Mouse (Mus musculus) megakaryocyte, embryonic 14.5 days (primary cell): Measurements from ENCODE around the gene Olfr62. TPM values are rescaled to one million over a fixed set of nuclear protein-coding genes. Genes with fewer than 3 reads are reported as not detected.

Experiments used
- H3K27me3 ChIP-seq: replicated peaks from 2 replicates; pipeline ENCODE3; 2012; ENCODE audit warnings: inconsistent platforms
- H3K36me3 ChIP-seq: replicated peaks from 2 replicates; pipeline ENCODE3; 2012; ENCODE audit warnings: low read length, inconsistent platforms, mixed read lengths
- H3K4me1 ChIP-seq: 2 replicates; pipeline ENCODE4 v1.6.1; 2012; ENCODE audit warnings: inconsistent platforms
- H3K4me3 ChIP-seq: replicated peaks from 2 replicates; pipeline ENCODE3; 2012; ENCODE audit warnings: moderate library complexity, mild to moderate bottlenecking, inconsistent platforms
- H3K9me3 ChIP-seq: 2 replicates; pipeline ENCODE4 v1.6.1; 2012; ENCODE audit warnings: inconsistent platforms
- FLI1 ChIP-seq: IDR thresholded peaks from 2 replicates; pipeline ENCODE4 v1.6.1; 2012; ENCODE audit warnings: low read length, inconsistent platforms, mixed read lengths
- GATA1 ChIP-seq: IDR thresholded peaks from 3 replicates; pipeline ENCODE4 v1.6.1; 2012; ENCODE audit warnings: mixed read lengths, low read length, inconsistent platforms, borderline replicate concordance
- polyA plus RNA-seq: library from polyadenylated mRNA; stranded (reverse); fragments of >175 nt; gene quantifications from 2 replicates; pipeline ENCODE4 v1.2.3, GENCODE M21; 2012; ENCODE audit warnings: low replicate concordance; ENCODE audit not compliant: insufficient read depth

Olfr62 gene
- polyA plus RNA-seq: 0.08 TPM in 1 of 2 replicates, not detected in the other

DNA sequence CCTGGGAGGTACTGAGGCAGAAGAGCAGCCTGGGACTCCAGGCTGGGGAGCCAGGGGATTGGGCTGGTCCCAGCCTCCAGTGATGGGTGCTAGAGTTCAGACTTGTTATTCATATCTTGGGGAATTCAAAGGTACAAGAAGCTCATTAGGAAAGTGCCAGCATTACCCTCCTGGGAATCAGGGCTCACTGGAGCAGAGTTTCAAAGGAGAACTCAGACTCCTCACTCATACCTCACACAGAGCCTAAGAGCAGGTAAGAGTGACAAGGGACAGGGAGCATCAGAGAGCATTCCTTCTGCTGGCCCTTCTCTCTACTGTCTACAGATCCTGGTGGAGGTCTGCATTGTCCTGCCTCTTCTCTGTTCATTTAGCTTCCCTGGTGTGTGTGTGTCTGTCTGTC lies at the start of gene Olfr62:
Olfr62 (plus strand) TSS at position 301 of the 400 bp plus-strand sequence.
- Histone ChIP-seq H3K36me3 (no peaks in the 10 kb centered on the region), H3K9me3 (no peaks in the 10 kb centered on the region), H3K4me3 (no peak within 1 kb of the TSS), H3K27me3 (peaks cover 39% of the 10 kb centered on the region), H3K4me1 (no peaks in the 10 kb centered on the region)
- TF ChIP-seq FLI1: no peak
- no peak for TF ChIP-seq GATA1

DNA sequence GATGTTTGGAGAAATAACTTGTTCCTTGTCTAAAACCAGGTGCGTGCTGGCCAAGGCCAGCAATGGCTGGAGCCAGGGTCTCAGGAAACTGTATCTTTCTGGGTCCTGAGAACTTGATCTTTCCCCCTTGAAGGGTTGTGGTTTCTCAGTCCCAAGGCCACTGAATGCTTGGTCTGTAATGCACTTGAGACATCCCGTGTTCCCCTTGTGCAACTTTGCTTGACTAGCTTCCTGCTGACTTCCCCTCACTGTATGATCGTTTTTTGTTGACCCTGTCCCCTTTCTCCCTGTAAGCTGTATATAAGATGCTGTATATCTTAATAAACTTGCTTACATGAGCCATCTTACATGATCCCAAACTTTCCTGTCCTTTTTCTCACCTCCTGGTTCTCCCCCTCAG lies 48.9 kb upstream of the Olfr62 start:
- Histone ChIP-seq H3K9me3 (peaks cover 3% of the 10 kb centered on the region), H3K4me1 (peaks cover 4% of the 10 kb centered on the region; the same call in 1 of the 2 replicates), H3K4me3 (no peak overlapping the region), H3K27me3 (peaks cover 71% of the 10 kb centered on the region), H3K36me3 (no peaks in the 10 kb centered on the region)
- no peak for TF ChIP-seq GATA1
- TF ChIP-seq FLI1: no peak

DNA sequence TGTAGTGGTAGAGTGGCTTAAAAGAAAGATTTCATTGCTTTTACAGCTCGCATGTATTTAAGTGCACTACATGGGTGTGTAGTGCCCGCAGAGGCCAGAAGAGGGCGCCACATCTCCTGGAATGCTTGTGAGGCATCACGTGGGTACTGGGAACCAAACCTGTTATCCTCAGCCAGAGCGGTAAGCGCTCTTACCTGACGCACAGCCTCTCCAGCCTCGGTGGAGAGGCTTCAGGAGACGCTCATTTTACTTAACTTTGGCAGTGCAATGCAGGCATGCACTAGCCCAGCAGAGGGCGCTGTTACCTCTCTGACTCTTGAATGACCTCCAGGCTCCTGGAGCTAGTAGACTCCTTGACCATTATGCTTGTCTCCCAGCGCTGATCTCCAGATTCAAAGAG lies 46.1 kb upstream of the Olfr62 start:
- TF ChIP-seq FLI1: no peak
- no peak for TF ChIP-seq GATA1
- peaks cover 67% of the 10 kb centered on the region for H3K27me3 ChIP-seq
- H3K4me3 ChIP-seq: no peak overlapping the region
- H3K36me3 ChIP-seq: no peaks in the 10 kb centered on the region
- H3K4me1 ChIP-seq: peaks cover 8% of the 10 kb centered on the region
- peaks cover 3% of the 10 kb centered on the region for H3K9me3 ChIP-seq

DNA sequence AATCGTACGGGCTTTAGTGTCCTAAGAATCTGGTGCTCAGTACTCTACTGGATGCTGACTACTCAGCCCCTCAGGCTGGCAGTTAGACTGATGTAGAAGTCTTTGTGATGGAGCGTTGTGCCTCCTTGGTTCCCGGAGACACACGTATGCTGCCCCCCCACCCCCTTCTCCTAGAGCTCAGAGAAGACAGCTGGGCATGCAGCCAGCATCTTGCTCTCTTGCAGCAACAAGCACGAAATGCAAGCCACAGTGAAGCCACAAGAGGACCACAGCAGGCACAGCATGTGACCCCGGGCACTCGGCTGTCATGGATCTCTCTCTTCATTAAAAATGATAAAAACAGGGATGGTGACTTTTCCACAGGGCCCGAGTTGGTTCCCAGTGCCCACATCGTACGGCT lies 43.3 kb upstream of the Olfr62 start:
- H3K27me3 ChIP-seq: peaks cover 42% of the 10 kb centered on the region
- TF ChIP-seq GATA1 (no peak), FLI1 (no peak)
- no peaks in the 10 kb centered on the region for H3K36me3 ChIP-seq
- H3K9me3 ChIP-seq: peaks cover 3% of the 10 kb centered on the region
- peaks cover 8% of the 10 kb centered on the region for H3K4me1 ChIP-seq
- no peak overlapping the region for H3K4me3 ChIP-seq

DNA sequence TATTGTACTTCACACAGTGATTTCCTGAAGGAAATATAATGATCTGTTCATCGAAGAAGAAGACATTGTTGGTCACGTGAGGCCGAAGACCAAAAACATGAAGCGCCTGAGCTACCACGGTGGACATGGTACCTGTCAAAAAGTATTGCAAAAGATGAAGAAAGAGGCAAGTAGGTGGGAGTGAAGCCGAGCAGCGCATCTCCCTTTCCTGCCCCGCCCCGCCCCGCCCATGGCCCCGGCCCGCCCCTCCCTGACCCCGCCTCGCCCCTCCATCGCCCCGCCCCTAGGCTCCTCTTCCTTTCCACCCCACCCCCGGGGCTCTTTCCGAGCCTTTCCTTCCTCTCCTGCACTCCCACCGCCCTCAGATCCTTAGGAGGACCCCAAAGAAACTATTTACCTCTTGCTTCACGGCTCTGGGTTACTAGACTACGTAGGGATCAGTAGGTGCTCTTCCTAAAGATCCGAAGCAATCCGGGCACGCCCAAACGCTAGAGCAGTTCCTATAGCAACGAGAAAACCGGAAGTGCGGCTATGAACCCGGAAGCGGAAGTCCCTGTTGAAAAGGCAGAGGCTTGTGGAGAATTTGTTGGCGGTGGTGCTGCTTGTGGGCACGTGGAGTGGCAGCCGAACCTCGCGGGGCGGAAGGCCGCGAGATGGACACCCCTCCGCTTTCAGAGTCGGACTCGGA lies 38.3 kb upstream of the Olfr62 start, which contains the start of the genes Cfap57 and Ebna1bp2:
Cfap57 (minus strand) TSS at position 499 of the 688 bp plus-strand sequence.
Ebna1bp2 (plus strand) TSS at position 521 of the 688 bp plus-strand sequence.
- Histone ChIP-seq H3K27me3 (peaks cover 7% of the 10 kb centered on the region), H3K9me3 (no peaks in the 10 kb centered on the region)

DNA sequence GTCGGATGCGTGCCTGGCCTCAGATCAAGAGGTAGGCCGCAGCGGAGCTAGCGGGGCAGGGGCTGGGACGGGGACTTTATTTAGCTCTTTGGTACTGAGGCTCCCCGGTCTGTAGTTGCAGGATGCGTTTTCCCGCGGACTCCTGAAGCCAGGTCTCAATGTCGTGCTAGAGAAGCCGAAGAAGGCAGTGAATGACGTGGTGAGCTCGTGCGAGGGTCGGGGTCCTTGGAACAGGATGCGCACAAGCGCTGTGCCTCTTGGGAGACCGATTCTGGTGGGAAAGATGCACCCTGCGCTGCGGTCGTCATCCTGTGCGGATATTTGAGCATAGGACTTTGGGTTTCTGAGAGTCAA lies 37.8 kb upstream of the Olfr62 start:
- H3K36me3 ChIP-seq: peaks cover 36% of the 10 kb centered on the region
- H3K4me1 ChIP-seq: peaks cover 21% of the 10 kb centered on the region
- TF ChIP-seq GATA1: no peak
- no peak for TF ChIP-seq FLI1
- peak overlapping the region; percentile 98 for H3K4me3 ChIP-seq
- no peaks in the 10 kb centered on the region for H3K9me3 ChIP-seq
- H3K27me3 ChIP-seq: peaks cover 5% of the 10 kb centered on the region

More for the DNA sequence above, 38.3 kb upstream of the Olfr62 start, which contains the start of the genes Cfap57 and Ebna1bp2:
- Histone ChIP-seq H3K36me3 (peaks cover 30% of the 10 kb centered on the region), H3K4me1 (peaks cover 21% of the 10 kb centered on the region), H3K4me3 (peak within 1 kb of the TSS; percentile 98)
- TF ChIP-seq GATA1 (no peak), FLI1 (peak; percentile 94; the same call in 1 of the 2 replicates)

DNA sequence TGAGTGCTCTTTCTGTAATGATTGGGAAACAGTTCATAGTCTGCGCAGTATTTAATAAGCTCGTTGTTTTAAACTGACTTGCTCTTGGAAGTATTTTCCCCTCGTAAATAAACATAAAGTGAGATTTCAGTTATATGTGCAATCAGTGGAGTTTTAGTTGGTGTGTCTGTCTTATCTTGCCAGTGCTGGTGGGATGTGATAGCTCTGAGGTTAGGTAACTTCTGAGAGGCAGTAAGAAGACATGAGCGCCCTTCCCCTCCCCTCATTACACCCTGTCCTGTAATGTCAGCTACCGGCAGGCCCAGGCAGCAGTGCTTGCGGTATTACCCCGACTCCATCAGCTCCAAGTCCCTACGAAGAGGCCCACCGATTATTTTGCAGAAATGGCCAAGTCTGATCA lies 37.0 kb upstream of the Olfr62 start:
- no peaks in the 10 kb centered on the region for H3K9me3 ChIP-seq
- H3K4me1 ChIP-seq: peaks cover 18% of the 10 kb centered on the region
- H3K27me3 ChIP-seq: peaks cover under 1% of the 10 kb centered on the region
- H3K36me3 ChIP-seq: peaks cover 44% of the 10 kb centered on the region
- TF ChIP-seq GATA1 (no peak), FLI1 (no peak)
- peak overlapping the region; percentile 98 for H3K4me3 ChIP-seq

DNA sequence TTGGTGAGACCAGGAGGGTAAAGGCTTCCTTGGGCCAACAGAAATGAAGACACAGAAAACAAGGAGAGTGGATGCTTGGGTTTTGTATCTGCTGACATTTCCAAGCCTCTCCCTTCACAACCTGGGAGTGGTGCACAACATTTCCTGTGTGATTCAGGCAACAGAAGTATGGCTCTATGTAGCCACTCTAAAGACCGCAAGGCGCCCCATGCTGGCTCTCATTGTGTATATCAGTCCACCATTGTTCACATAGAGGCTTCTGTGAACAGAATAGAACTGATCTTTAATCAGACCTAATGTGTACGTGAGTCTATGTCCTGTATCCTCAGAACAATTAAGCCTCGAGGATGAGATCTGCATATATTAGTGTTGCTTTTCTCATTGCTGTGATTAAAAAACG lies 28.5 kb upstream of the Olfr62 start:
- peaks cover 9% of the 10 kb centered on the region for H3K4me1 ChIP-seq
- H3K9me3 ChIP-seq: no peaks in the 10 kb centered on the region
- H3K4me3 ChIP-seq: no peak overlapping the region
- no peak for TF ChIP-seq FLI1
- TF ChIP-seq GATA1: no peak
- H3K27me3 ChIP-seq: peaks cover 4% of the 10 kb centered on the region
- H3K36me3 ChIP-seq: peaks cover 67% of the 10 kb centered on the region

DNA sequence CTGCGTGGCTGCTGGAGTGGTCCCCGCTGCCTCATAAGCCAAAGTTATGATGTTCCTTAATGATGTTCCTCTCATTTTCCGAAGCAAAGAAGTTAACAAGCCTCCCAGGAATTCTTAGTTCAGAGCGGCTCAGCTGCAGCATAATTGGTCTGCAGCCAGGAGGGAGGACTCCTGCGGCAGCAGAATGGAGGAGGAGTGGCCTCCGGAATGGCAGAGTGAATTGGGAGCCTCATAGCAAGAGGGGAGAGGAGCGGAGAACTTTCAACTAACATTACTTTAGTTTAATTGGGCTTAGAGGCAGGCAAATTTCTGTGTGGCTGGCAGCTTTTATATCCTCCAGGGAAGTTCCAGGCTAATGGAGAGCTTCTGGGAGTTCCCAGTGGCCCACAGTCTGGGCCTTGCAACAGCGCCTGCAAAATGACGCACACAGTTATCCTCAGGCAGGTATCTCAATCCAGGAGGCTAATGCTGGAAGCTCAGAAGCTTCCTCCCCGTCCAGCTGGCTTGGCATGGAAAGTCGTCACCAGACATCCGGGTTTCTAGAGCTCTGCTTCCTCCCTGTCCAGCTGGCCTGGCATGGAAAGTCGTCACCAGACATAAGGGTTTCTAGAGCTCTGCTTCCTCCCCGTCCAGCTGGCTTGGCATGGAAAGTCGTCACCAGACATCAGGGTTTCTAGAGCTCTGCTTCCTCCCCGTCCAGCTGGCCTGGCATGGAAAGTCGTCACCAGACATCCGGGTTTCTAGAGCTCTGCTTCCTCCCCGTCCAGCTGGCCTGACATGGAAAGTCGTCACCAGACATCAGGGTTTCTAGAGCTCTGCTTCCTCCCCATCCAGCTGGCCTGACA lies 16.2 kb upstream of the Olfr62 start:
- Histone ChIP-seq H3K27me3 (peaks cover 14% of the 10 kb centered on the region), H3K9me3 (no peaks in the 10 kb centered on the region), H3K4me1 (peaks cover 4% of the 10 kb centered on the region), H3K36me3 (no peaks in the 10 kb centered on the region), H3K4me3 (no peak overlapping the region)
- TF ChIP-seq GATA1 (no peak), FLI1 (no peak)

DNA sequence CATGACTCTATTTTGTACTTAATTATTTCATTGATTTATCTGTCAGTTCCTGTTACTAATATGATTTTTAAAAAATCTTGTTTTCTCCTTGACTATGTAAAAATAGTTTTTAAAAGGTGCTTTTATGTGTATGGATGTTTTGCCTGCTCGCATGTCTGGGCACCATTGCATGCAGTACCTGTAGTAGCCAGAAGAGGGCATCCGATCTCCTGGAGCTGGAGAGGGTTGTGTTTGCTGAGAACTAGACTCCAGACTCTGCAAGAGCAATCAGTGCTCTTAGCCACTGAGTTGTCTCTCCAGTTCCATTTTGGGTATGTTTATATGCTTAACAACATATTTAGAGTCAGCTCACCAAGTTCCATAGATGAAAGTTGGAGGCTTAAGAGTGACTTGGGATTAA lies 13.5 kb upstream of the Olfr62 start:
- Histone ChIP-seq H3K27me3 (peaks cover 18% of the 10 kb centered on the region), H3K36me3 (no peaks in the 10 kb centered on the region), H3K4me1 (peaks cover 4% of the 10 kb centered on the region), H3K4me3 (no peak overlapping the region), H3K9me3 (no peaks in the 10 kb centered on the region)
- no peak for TF ChIP-seq FLI1
